Mouse (Mus musculus) forebrain, postnatal 0 days (tissue): ENCODE results near the gene Cdk8. TPM values are rescaled to one million over a fixed set of nuclear protein-coding genes. Genes with fewer than 3 reads are reported as not detected.

Experiments used
- ATAC-seq: fragments of 200-750 bp; cut with Nextera tagmentation; 2 replicates; pipeline ENCODE4 v1.8.0; 2017; ENCODE audit warnings: mild to moderate bottlenecking, moderate library complexity
- DNase-seq: peaks from one replicate; pipeline ENCODE4 v3.0.0-alpha.2; 2015
- H3K27ac ChIP-seq: fragments of 300-500 bp; sonication (generic); 2 replicates; pipeline ENCODE4 v1.5.1; 2014; ENCODE audit warnings: low read depth, mild to moderate bottlenecking, antibody characterized with exemption, low read length, moderate library complexity, mixed read lengths
- H3K27me3 ChIP-seq: fragments of 300-500 bp; sonication (generic); 2 replicates; pipeline ENCODE4 v1.6.1; 2014; ENCODE audit warnings: mild to moderate bottlenecking, low read length, mixed read lengths; ENCODE audit not compliant: insufficient read depth
- H3K36me3 ChIP-seq: fragments of 300-500 bp; sonication (generic); 2 replicates; pipeline ENCODE4 v1.6.1; 2014; ENCODE audit warnings: mild to moderate bottlenecking, moderate library complexity; ENCODE audit not compliant: insufficient read depth
- H3K4me1 ChIP-seq: fragments of 300-500 bp; sonication (generic); 2 replicates; pipeline ENCODE4 v1.6.1; 2014; ENCODE audit warnings: antibody characterized with exemption; ENCODE audit not compliant: insufficient read depth
- H3K4me2 ChIP-seq: fragments of 300-500 bp; sonication (generic); 2 replicates; pipeline ENCODE4 v1.6.1; 2014; ENCODE audit warnings: low read depth, mild to moderate bottlenecking, moderate library complexity
- H3K4me3 ChIP-seq: fragments of 300-500 bp; sonication (generic); 2 replicates; pipeline ENCODE4 v1.5.1; 2014; ENCODE audit warnings: low read depth, low read length, mixed read lengths
- H3K9ac ChIP-seq: fragments of 300-500 bp; sonication (generic); 2 replicates; pipeline ENCODE4 v1.6.1; 2014; ENCODE audit warnings: mild to moderate bottlenecking
- H3K9me3 ChIP-seq: fragments of 300-500 bp; sonication (generic); 2 replicates; pipeline ENCODE4 v1.6.1; 2016; ENCODE audit warnings: low read length
- CTCF ChIP-seq: sonication (generic); IDR thresholded peaks from 2 replicates; pipeline ENCODE4 v1.5.1; 2016; ENCODE audit warnings: antibody characterized with exemption, control low read depth, low read depth
- WGBS: fragments of 180-500 bp; shearing (Covaris S2); extraction: QIAGEN DNeasy Blood & Tissue Kit; methylation state at CpG from one replicate; pipeline ENCODE4 v1.1.7; 2014; 5-methylcytosine and 5-hydroxymethylcytosine counted together
- polyA plus RNA-seq: library from polyadenylated mRNA; unstranded; fragments of >200 nt; fragmentation: Nextera tagmentation; extraction: Ambion mirVana; gene quantifications from 2 replicates; pipeline ENCODE4 v1.2.1, GENCODE M21; 2015
- total RNA-seq: library from RNA; depleted of rRNA; stranded (reverse); fragments of >200 nt; gene quantifications from 2 replicates; pipeline ENCODE4 v1.2.3, GENCODE M21; 2014

The Cdk8 gene
- total and polyA plus RNA-seq, 2 experiments from 2014 or later, result 13.1 to 48.8 TPM

DNA sequence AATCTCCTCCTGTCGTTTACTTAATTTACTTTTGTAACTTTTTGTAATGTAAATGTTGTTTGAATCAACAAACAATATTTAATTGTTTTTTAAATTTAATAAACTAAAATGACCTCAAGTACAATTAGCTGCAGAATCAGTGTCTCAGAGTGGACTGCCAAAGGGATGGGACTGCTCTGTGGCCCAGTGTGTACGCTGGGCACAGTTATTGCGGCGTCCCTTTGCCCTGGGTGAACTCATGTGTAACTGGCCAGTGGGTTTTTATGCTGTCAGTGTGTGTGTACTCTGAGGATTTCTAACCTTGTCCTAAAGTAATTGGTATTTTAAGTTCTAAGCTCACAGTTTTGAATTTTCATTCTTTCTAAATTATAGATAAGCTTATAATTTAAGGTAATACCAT, 46.5 kb downstream of the Cdk8 start:
- Histone ChIP-seq H3K4me2 (no peak overlapping the region), H3K27ac (no peak overlapping the region), H3K36me3 (peaks cover 4% of the 10 kb centered on the region; the same call in 1 of the 2 replicates), H3K4me1 (no peaks in the 10 kb centered on the region), H3K9me3 (no peaks in the 10 kb centered on the region), H3K9ac (no peak overlapping the region), H3K27me3 (no peaks in the 10 kb centered on the region), H3K4me3 (no peak overlapping the region)
- WGBS, result 94% methylated on average over 4 of the region's 4 CpGs
- DNase-seq (no peak), ATAC-seq (no peak)
- TF ChIP-seq CTCF, result no peak

DNA sequence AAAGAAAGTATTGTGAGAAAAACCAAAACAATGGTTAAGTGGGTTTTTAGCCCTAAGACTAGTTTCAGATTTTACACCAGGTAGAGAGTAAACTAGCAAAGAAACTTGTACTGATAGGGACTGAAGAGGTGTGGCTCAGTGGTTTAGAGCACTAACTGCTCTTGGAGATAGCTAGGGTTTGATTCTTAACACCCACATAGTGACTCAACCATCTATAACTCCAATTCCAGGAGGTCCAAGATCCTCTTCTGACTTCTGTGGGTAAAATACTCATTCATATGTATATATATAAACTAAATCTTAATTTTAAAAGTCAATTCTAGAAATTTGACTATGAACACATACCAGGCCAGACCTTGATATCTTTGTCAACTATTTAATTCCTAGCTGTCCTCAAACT, 49.0 kb downstream of the Cdk8 start:
- no peak for DNase-seq
- H3K9ac ChIP-seq, result no peak overlapping the region
- no peaks in the 10 kb centered on the region for H3K4me1 ChIP-seq
- no peak for ATAC-seq
- H3K9me3 ChIP-seq, result no peaks in the 10 kb centered on the region
- no peak for TF ChIP-seq CTCF
- no peaks in the 10 kb centered on the region for H3K27me3 ChIP-seq
- H3K36me3 ChIP-seq, result no peaks in the 10 kb centered on the region
- no peak overlapping the region for H3K4me2 ChIP-seq
- no peak overlapping the region for H3K27ac ChIP-seq
- H3K4me3 ChIP-seq, result no peak overlapping the region

DNA sequence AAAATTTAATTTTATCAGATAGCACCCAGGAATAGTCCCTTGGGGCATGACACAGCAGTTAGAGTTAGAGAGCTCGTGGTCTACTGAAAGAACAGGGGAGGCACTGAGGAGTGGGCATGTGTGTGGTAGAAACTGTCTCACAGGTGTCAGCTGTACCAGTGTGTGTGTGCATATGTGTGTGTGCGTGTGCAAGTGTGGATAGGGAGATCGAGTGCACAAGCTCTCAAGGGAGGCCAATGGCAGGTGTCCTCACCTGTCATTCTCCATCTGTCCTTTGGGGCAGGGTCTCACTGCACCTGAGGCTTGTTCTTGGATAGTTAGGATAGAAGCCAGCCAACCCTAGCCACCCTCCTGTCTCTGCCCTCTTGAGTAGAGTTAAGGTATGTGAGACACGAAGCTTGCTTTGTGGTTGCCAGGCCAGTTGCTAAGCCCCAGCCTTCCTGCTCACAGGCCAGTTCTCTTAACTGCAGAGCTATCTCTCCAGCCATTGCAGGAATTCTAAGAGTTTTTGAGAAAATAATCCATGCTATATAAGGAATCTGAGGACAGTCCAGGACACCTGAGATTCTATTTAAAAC, 50.3 kb downstream of the Cdk8 start:
- no peak overlapping the region for H3K4me3 ChIP-seq
- no peaks in the 10 kb centered on the region for H3K4me1 ChIP-seq
- no peak overlapping the region for H3K9ac ChIP-seq
- no peak for TF ChIP-seq CTCF
- no peak overlapping the region for H3K4me2 ChIP-seq
- peaks cover 10% of the 10 kb centered on the region; the same call in 1 of the 2 replicates for H3K36me3 ChIP-seq
- no peaks in the 10 kb centered on the region for H3K9me3 ChIP-seq
- H3K27me3 ChIP-seq, result no peaks in the 10 kb centered on the region
- DNase-seq (no peak), ATAC-seq (no peak)
- H3K27ac ChIP-seq, result no peak overlapping the region
- WGBS, result 88% methylated on average over 4 of the region's 4 CpGs

DNA sequence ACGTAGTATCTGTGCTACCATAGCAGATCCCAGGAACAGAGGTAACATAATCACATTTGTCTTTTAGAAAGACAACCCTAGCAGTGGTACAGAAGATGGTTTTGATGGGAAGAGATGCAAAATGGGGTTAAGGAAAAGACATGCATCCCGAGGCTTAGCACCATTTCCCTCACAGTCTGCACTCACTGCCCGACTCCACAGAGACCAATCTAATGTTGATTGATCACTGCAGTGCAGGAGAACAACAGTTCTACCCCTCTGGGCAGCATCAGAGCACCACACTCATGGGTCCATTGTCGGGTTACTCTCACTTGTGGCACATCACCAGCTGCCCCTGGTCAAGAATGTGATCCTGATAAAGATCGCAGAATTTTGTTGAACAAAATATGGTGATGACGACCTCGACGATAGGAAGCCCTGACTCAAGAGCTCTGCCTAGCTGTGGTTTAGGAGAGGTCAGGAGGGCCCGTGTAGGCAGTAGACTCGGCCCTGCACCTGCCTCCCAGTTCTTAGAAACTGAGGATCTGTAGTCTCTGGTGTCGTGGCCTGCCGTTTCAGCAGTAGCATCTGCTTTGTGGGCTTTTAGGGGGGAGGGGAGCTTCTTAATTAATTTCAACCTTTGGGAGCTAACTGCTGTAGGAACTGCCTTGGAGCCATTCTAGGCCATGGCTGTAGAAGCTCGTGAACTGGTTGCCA, 51.0 kb downstream of the Cdk8 start:
- Histone ChIP-seq H3K9ac (no peak overlapping the region), H3K27ac (no peak overlapping the region), H3K4me1 (no peaks in the 10 kb centered on the region), H3K9me3 (no peaks in the 10 kb centered on the region), H3K4me3 (no peak overlapping the region), H3K4me2 (no peak overlapping the region), H3K27me3 (no peaks in the 10 kb centered on the region), H3K36me3 (peaks cover 16% of the 10 kb centered on the region)
- WGBS, result 87% methylated on average over 13 of the region's 13 CpGs
- ATAC-seq (no peak), DNase-seq (no peak)
- no peak for TF ChIP-seq CTCF

GRCm38 (mm10) chr5:146283899-146284298, 52.9 kb downstream of the Cdk8 start:
- Histone ChIP-seq H3K27ac (no peak overlapping the region), H3K36me3 (peaks cover 26% of the 10 kb centered on the region), H3K4me2 (no peak overlapping the region), H3K4me1 (no peaks in the 10 kb centered on the region), H3K9me3 (no peaks in the 10 kb centered on the region), H3K4me3 (no peak overlapping the region), H3K27me3 (no peaks in the 10 kb centered on the region), H3K9ac (no peak overlapping the region)
- ATAC-seq, result no peak
- DNase-seq, result no peak
- WGBS, result 91% methylated on average over 6 of the region's 6 CpGs
- TF ChIP-seq CTCF, result no peak

DNA sequence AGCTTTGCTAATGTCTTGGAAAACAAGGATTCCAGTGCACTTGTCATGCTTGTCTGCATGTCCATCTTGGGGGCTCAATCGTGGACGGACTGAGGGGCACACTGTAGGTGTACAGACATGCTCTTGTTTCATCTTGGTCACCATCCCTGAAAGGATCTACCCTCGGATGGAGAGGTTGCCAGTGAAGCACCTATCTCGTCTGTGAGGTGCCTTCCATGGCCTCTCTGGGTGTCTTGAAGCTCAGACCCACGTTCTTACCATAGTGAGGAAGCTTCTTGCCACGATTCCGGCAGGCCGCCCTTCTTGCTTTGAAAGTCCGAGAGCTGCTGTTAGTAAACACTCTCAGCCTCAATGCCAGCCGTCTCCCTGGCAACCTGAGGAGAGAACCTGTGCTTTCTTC, 56.4 kb downstream of the Cdk8 start:
- no peak for ATAC-seq
- H3K4me1 ChIP-seq, result no peaks in the 10 kb centered on the region
- no peak overlapping the region for H3K27ac ChIP-seq
- H3K36me3 ChIP-seq, result peaks cover 30% of the 10 kb centered on the region
- H3K9ac ChIP-seq, result no peak overlapping the region
- H3K4me2 ChIP-seq, result no peak overlapping the region
- no peak for DNase-seq
- H3K9me3 ChIP-seq, result no peaks in the 10 kb centered on the region
- no peaks in the 10 kb centered on the region for H3K27me3 ChIP-seq
- 81% methylated on average over 10 of the region's 10 CpGs for WGBS
- no peak overlapping the region for H3K4me3 ChIP-seq
- TF ChIP-seq CTCF, result no peak

- peaks cover 30% of the 10 kb centered on the region for H3K36me3 ChIP-seq
- TF ChIP-seq CTCF, result no peak
- WGBS, result 73% methylated on average over 13 of the region's 13 CpGs
Observed at GRCm38 (mm10) chr5:146288048-146288501, 57.0 kb downstream of the Cdk8 start.

More at GRCm38 (mm10) chr5:146288048-146288501, 57.0 kb downstream of the Cdk8 start:
- Histone ChIP-seq H3K27ac (no peak overlapping the region), H3K9me3 (no peaks in the 10 kb centered on the region), H3K27me3 (no peaks in the 10 kb centered on the region), H3K4me3 (no peak overlapping the region), H3K4me2 (no peak overlapping the region), H3K9ac (no peak overlapping the region), H3K4me1 (no peaks in the 10 kb centered on the region)
- DNase-seq (no peak), ATAC-seq (peak; percentile 27)
